Mouse (Mus musculus) cerebellum, postnatal 36 days (tissue): ENCODE results near the gene Creb5.

Source experiments
- DNase-seq, 2 experiments: peaks; one replicate each; pipeline ENCODE4 v3.0.0; 2021 to 2022; ENCODE audit warnings: mixed read lengths in 2 of 2

Creb5 gene

GRCm38 (mm10) chr6:53445862-53446460 lies 158.9 kb downstream of the Creb5 start:
- DNase-seq, result no peak

DNA sequence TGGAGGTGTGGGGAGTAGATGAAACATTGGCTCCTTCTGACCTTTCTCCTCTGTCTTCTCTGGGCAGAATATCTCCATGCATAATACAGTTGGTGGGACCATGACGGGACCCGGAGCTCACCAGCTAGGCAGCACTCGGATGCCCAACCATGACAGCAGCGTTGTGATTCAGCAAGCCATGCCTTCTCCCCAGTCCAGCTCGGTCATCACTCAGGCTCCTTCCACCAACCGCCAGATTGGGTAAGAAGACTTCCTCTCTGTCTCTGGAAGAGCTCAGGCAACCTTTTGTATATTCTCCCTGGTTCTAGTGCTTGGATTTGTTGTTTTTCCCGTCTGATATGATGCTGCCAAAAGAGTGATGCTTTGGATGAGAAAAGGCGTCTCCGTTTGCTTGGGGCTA lies 160.4 kb downstream of the Creb5 start:
- DNase-seq, result no peak

DNA sequence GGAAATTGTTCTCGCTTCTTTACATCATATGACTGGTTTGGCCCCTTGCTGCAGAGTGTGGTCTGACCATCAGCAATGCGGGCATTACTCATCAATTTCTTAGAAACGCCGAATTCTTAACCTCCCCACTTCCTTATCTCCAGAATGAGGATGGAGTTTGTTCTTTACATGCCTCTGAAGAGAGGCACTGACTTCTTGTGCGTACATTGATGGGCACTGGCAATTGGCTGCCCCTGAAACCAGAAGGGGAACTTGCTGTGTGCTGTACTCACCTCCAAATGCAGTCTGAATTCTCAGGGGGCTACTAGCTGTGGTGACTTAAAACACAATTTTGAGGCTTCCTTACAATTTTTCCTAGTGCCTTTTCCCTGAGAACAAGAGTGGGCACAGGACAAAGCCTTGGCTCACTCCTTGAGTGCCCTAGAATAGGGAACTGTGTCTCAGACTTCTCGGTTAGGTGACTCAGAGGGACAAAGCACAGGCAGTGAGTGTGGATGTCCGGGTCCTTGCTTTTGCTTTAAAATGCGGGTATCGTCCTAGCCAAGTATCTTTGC lies 161.3 kb downstream of the Creb5 start:
- DNase-seq, result no peak

GRCm38 (mm10) chr6:53449437-53450173 lies 162.5 kb downstream of the Creb5 start:
- no peak for DNase-seq

DNA sequence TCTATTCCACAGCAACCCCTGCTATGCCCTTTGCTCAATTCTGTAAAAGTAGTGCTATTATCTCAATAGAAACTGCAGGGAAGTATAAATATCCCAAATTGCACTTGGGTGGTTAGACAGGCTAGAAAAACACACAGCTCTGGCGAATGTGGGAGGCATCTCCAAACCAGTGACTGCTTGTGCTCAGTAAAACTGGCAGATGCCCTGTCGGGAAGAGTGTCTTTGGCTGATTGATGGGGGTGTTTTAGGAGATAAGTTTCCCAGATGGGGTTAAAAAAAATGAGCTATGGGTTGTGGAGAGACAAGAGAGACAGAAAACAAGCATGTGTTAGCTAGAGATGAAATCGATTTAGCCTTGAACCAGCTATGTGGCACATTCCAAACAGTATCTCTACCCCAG lies 163.4 kb downstream of the Creb5 start:
- no peak for DNase-seq

DNA sequence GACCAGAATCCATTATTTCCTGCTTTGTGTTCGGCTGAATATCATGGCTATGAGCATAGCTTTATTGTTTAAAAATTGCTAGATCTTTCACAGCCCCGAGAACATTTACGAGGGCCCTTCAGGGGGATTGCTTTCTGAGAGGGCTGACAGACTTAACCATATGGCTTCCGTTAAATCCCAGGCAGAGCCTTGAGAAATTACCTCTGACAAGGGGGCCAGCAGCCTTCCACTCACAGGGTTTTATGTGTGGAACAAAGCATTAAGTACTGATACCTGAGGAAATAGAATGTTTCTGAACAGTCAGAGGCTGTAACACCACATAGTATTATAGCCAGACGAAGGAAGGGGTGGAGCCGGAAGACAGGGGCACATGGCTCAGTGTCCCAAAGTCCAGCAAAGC lies 165.2 kb downstream of the Creb5 start:
- DNase-seq, result no peak

DNA sequence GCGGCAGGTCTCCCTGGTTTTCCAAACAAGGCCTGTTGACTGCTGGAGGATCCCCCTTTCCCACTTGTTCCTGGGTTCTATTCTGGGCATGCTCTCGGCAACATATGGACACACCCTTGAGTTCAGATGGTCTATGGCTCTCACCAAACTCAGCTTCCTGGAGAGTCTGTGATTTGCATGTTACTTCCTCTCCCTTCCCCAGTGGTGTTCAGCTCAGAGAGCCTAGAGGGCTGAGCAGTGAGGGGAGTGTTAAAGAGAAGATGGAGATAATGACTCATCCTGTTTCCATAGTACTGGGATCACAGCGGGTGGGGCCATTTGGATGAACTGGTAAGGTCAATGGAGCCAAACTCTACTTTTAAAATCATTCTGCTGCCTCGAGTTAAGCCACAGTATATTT lies 168.4 kb downstream of the Creb5 start:
- DNase-seq, result peak; percentile 8 to 16

DNA sequence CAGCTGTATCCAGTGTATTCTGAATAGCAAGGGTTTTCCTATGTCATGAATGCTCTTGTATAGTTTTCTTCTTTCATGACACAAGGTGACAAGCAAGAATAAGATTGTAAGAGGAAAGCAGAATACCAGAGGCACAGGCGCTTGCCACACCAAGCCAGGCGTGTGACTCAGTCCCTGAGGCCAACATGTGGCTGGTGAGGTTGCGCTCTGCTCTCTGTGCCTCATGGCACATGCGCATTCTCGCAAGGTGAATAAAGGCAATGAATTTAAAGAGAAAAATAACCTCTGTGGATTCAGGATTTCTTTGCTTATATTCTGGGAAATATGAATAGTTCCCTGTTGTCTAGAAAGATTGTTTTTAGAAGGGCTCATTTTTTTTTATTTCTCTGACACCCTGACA lies 169.0 kb downstream of the Creb5 start:
- DNase-seq, result no peak

DNA sequence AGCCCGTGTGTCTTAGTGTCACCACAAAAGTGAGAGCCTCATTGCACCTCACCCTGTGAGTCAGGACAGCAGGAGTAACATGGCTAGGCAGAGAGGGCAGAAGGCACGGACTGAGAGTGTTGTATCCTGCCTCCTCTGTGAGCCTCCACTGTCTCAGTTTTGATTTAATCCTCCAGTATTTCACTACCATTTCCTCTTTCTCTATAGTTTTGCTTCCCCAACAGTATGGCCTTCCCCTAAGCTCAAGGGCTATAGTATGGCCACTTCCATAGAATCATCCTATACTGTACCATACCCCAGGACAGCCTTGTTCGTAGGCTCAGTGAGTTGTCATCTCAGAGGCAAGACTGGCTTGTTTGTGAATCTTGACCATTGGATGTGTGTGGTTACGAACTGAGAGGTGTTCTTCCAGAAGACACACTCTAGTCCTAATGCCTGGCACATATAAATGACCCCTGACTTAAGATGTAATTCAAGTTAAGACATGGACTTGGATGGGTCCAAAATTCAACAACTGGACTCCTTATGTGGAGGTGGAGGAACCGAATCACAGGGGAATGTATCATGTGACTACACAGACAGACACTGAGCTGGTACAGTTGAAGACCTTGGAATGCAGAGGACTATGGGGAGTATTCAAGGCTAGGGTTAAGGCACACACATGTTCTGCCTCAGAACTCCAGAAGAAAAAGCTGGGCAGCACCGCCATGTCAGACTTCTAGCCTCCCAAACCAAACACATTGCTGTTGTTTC lies 173.1 kb downstream of the Creb5 start:
- DNase-seq, result no peak

DNA sequence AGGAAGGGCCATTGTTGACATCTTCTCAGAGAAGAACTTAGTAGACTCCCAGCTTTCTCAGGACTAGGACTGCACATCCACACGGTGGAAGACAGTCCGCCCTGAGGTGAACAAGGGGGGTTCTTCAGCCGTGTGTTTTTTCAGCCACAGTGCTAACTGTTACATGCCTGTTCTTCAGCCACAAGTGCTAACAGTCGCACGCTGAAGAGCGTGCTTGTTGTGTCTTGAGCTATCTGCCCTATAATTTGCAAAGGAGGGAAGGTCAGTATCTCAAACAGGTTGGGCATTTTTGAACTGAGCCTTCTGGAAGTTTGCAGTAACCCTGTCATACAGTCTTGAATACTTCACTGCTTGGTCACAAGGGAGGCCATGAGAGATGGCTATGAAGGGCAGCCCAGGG lies 174.0 kb downstream of the Creb5 start:
- no peak for DNase-seq

DNA sequence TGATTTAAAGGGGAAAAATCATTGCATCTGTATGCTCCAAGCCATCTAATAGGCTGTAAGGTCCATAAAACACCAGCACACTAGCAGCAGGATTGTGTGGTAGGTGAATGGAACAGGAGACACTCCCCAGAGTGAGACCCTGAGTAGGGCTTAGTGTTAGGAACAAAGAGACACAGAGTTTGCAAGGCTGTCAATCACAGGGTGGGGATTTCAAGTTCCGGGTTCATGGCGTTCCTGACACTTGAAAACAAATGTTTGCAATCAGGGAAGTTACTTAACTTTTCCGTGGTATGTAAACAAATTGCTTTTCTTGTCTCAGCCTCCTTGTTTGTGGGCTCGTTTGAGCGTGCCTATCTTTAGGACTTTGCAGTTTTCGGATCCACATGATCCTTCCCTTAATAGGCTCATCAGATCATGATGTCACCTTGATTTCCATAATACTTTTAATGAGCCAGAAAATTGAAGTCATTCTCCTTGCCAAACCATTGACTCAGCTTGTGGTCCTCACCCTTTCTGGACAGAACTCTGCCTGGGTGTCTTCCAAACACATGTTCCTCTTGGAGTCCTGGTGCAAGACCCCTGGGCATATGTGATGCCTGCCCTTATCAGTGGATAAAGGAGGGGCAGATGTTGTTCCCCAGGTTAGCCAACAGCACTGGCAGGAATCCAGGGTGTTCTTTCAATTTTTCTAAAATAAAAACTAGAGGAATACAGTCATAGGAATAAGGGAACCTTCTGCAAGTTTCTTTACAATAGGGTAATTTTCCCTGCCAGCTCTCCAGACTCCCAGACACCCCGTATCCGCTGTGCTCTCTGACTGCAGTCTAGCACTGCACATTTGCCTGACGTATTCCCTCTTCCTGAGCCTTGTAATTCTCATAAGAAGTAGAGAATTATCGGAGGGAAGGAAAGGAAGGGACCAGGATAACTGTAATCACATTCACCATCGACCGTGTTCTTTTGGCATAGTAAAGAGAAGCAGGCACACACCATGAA lies 175.0 kb downstream of the Creb5 start:
- no peak for DNase-seq

DNA sequence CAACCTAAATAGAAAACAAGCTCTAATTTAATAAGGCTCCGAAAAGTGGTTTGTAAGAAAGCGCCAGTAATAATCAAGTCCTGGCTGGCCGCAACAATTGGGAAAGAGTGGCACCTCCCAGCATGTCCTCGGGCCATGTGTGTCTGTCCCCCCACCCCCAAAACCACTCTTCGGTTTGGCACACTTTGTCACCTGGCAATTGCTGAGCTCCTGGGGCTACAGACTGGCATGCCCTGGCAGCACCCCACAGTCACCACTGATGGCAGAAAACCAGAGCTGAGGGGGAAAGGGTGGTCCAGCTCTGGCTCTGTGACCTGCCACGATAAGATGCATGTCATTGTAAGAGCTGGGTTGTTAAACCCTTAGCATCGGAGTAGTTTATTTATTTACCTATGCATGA lies 175.7 kb downstream of the Creb5 start:
- DNase-seq, result peak; percentile 18 to 25

GRCm38 (mm10) chr6:53463261-53463813 lies 176.3 kb downstream of the Creb5 start:
- no peak for DNase-seq

DNA sequence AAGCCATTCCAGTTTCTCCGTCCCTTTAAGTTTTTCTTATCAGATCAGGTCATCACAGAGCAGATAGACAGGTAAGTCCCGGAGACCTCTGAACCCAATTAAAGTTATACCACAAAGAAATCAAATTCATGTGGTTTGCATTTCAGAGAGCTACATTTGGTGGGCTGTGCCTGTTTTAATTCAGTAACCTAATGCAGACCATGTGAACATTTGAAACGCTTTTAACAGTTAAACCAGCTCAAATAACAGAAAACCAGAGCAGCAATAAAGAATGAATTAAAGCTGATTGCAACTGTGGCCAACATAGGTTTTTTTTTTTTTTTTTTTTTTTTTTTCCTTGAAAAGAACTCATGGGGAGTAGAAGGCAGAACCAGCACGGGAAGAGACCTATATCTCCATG lies 182.1 kb downstream of the Creb5 start:
- no peak for DNase-seq

- no peak for DNase-seq
Observed at GRCm38 (mm10) chr6:53469703-53470102, 182.6 kb downstream of the Creb5 start.

GRCm38 (mm10) chr6:53470559-53470958 lies 183.5 kb downstream of the Creb5 start:
- DNase-seq, result peak; percentile 64 to 69

- no peak for DNase-seq
Observed at GRCm38 (mm10) chr6:53470999-53471591, 184.0 kb downstream of the Creb5 start.

GRCm38 (mm10) chr6:53472751-53473150 lies 185.7 kb downstream of the Creb5 start:
- no peak for DNase-seq

DNA sequence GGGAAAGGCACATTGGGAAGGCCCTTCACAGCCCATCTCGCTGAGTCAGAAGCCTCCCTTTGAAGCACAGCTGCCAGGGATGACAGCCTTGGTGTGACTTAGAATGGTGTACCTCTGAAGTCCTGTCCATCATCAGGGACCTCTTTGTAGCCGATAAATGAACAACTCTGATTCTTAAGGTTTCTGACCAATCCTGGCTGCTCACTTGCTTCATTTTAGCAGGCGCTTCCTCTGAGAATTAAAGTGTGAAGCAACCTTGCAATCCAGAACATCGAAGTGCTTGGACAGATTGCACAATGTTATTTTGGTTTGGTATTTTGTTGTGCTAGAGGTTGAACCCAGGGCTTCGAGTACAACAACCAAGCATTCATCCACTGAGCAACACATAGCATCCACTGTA lies 190.4 kb downstream of the Creb5 start:
- no peak for DNase-seq

- DNase-seq, result no peak
Observed at GRCm38 (mm10) chr6:53490917-53491316, 203.8 kb downstream of the Creb5 start.

DNA sequence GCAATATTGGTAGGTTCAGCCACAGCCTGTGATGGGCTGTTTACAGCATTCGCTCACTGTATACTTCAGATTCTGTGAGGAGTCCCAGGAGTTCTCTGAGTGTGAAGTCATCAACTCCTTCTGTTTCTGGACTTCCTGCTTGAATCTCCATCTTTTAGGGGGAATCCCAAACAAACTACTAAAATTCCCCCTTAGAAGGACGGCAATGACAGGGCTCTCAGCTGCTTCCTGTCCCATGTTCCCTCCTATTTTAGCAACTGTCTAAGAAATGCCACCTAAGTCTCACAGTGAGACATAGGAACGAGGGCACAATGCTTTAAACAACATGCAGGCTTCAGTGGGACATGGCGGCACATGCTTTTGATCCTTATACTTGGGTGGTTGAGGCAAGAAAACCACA lies 204.3 kb downstream of the Creb5 start:
- no peak for DNase-seq

- DNase-seq, result no peak
Observed at GRCm38 (mm10) chr6:53493864-53494263, 206.8 kb downstream of the Creb5 start.
